Mouse (Mus musculus): ENCODE measurements around the gene Zc2hc1c. TPM values are rescaled to one million over a fixed set of nuclear protein-coding genes. Genes with fewer than 3 reads are reported as not detected.
"Not testable (repeated sequence)": the region's sequence is repeated elsewhere in the genome, so short reads cannot be mapped to it uniquely, and the experiment has no call there.

Gene Zc2hc1c
- polyA plus RNA-seq (2017; shearing (Covaris generic)) = under 1 TPM; 0.21 to 0.27 TPM

GRCm38 (mm10) chr12:85288486-85289156 is at the start of gene Zc2hc1c:
Gene Zc2hc1c (plus strand): TSS chr12:85288591.
- ATAC-seq = peak; percentile 92

DNA sequence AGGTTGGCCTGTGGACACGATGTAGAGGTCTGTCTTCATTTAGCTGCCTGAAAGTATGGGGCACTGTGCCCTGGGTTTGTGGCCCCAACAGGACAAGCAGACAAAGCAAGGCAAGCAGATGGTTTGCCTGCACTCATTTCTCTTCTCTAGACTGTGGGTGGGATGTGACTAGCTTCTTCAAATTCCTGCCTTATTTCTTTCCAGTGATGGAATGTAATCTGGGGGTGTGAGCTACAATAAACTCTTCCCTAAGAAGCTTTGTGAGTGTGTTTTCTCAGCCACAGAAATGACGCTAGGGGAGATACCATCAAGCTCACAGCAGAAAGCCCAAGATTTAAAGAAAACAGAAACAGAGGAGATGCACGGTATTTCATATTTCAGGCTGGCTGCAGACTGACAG is 36.3 kb upstream of the Zc2hc1c start:
- ATAC-seq = no peak

DNA sequence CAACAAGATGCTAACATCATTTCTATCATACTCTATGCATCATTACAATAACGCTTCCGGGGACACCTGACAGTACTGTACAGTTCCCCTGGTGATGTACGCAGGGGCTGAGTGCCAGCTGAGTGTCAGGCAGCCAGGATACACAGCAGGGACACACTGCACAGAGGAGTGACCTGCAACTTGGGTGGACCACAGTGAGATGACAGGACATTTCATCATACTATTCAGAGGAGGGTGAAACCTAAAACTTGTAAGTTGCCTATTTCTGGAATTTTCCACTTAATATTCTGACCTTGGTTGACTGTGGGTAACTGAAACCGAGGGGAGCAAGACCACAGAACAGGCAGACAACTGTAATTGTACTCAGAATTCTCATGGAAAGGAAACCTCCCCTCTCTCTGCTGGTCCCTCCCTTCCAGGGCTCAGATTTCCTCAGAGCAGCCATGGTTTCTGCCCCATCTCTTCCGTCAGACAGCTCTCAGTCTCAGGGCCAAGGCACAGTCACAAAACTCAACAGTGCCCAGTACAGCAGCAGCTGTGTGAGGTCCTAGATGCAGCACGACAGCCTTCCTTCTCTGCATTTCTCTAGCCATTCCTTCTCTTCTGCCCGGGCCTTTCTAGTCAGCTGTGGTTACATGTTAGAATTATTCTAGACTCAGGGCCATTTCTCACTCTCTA is 32.2 kb upstream of the Zc2hc1c start:
- no peak for ATAC-seq

DNA sequence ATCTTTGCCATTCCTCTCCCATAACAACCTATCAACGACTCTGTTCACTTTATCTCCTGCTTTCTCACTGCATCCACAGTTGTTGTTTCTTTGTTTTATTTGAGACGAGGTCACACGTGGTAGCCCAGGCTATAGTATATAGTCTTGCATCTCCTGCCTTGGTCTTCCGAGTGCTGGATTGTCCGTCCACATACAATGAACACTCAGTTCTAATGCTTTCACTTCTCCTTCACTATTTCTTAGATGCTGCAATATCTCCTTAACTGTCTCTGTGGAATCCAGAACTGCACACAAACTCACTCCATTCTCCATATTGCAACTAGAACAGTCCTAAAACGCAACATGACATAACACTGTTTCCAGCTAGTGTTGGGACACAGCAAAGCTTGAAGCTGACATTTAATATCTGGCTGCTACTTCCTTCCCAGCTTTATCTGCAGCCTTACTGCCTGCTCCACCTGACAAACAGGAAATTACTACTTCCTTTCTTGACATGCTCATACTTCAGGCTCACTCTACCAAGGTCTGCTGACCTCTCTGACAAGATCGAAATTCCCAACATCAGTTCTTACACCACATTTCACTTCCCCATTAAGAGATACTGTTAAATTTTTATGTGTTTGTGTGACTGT is 31.3 kb upstream of the Zc2hc1c start:
- ATAC-seq = peak; percentile 87

- ATAC-seq = no peak
These were observed 25.9 kb upstream of the Zc2hc1c start for GRCm38 (mm10) chr12:85262489-85262888.

DNA sequence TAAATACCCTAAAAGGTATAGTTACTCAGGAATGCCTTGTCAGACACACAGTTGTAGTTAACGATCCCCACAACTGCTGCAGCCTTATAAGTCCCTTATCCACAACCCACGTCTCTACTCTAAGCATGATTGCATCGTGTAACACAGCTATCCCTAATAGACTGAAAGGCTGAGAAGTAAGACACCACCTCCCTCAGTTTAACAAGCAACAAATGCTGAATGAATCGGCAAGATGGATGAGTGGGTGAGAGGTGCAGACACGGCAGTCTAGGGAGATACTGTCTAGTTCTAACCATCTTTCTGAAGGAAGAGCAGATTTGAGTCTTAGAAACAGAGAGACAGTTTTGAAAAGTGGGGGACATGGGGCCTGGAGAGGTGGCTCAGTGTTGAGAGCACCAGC is 25.2 kb upstream of the Zc2hc1c start:
- no peak for ATAC-seq

GRCm38 (mm10) chr12:85264531-85264930 is 23.9 kb upstream of the Zc2hc1c start:
- ATAC-seq = no peak

DNA sequence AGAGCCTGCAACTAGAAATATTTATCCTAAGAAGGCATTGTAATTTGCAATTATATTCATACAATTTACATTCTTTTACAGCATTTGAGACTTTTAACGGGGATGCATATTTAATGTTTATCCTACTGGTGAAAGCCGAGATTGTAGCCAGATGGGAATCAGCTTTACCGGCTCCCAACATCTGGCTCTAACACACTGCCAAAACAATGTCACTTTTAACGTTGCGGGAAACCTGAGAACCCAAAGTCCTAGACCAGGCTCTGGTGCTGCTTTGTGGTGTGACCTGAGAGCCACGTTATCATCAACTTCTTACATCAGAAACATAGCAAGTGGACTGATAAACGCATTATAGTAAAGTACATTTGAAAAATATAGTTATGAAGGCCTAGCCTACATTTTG is 23.5 kb upstream of the Zc2hc1c start:
- no peak for ATAC-seq

GRCm38 (mm10) chr12:85266248-85266647 is 22.1 kb upstream of the Zc2hc1c start:
- no peak for ATAC-seq

DNA sequence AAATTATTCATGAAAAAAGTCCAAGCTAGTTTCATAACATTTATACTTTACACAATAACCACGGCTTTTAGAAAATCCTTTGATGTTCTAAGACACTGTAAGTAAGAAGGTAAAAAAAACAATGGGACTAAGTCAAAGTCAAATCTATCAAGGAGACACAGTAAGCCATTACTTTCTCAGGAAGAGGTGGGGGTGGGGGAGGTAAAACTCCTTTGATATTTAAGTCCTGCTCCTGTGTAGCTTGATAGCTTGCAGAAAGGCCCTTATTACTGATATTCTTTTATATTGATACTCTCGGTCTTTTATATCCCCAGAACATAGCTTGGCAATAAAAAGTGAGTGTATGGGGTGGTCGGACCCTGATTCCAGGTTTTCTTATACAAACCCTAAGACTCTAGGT is 18.6 kb upstream of the Zc2hc1c start:
- ATAC-seq = no peak

DNA sequence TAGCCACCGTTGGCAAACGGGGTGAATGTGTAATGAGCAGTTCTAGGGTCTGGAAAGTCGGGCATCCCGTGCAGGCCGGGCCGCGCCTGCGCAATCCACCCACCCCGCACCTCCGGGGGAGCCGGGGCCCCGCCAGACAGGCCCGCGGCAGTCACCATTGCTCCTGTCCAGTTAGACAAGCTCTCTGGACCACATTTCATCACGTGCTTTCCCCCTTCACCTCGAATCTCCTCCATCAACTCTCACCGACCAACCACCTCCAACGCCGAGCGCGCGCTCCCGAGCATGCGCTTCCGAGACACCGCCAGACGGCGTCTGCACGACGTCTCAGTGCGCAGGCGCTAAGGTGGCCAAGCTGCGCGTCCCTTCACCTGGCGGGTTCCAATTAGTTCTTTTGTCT is 18.1 kb upstream of the Zc2hc1c start, which contains the start of gene Mlh3:
TSS of gene Mlh3 (minus strand) at position 281 of the 400 bp plus-strand sequence.
- ATAC-seq = peak; percentile 87

GRCm38 (mm10) chr12:85271132-85271842 is 17.1 kb upstream of the Zc2hc1c start:
- ATAC-seq = no peak

- ATAC-seq = no peak
These were observed 16.6 kb upstream of the Zc2hc1c start for GRCm38 (mm10) chr12:85271843-85272206.

- ATAC-seq = no peak
These were observed 14.9 kb upstream of the Zc2hc1c start for GRCm38 (mm10) chr12:85273508-85273907.

- no peak for ATAC-seq
These were observed 12.1 kb upstream of the Zc2hc1c start for GRCm38 (mm10) chr12:85276273-85276672.

DNA sequence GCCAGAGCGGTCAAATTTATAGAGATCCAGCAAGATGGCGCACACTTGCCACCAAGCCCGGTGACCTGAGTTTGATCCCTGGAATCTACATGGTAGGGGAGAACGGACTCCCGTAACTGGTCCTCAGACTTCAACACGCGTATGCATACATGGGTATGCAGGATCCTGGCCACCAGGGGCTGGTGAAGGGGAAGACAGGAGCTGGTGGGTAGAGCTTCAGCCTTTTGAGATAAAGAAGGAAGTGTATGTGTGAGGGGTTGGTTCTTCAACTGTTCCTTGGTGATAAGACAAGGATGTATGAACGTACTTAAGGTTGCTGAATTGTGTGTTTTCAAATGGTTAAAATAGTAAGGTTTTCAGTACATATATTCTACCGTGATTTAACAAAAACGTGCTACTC is 9.5 kb upstream of the Zc2hc1c start:
- no peak for ATAC-seq

GRCm38 (mm10) chr12:85279396-85280080 is 8.9 kb upstream of the Zc2hc1c start:
- no peak for ATAC-seq

DNA sequence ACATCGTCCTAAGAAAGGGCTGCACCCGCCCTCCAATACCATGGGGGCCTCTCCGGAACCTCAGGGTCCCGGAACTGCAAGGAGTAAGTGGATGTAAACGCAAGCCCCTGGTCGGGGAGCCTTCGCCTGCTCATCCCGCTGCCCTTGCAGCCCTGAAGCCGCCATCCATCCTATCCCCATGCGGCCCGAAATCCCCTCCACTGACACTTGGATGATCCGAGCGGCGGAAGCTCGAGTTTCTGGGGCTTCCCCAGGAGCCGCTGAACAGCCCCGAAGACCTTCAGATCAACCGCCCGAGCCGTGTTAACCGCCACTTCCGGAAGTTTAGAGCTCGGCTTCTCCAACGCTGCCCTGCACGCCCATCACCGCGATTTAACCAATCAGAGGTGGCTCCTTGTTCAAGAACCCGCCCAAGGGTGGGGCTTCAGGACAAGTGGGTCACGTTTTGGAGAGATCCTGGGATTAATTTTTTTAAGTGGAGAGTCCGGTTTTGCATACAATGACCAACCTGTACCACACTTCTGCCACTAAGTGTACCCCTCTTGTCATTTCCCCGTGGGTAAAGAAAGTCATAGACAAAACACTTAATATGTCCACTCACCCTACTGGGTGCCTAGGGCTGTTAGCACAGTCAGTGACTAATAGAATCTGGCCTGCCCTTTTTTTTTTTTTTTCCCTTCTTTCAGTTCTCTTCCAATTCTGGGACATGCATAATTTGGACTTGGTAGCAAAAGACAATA is 8.1 kb upstream of the Zc2hc1c start:
- peak; percentile 98 for ATAC-seq

GRCm38 (mm10) chr12:85280845-85281651 is 7.3 kb upstream of the Zc2hc1c start:
- ATAC-seq = no peak

GRCm38 (mm10) chr12:85281756-85282155 is 6.6 kb upstream of the Zc2hc1c start:
- ATAC-seq = not testable (repeated sequence)

GRCm38 (mm10) chr12:85284331-85284730 is 4.1 kb upstream of the Zc2hc1c start:
- no peak for ATAC-seq

Data from activated CD4-positive, CD25-positive, alpha-beta regulatory T cell, adult 4 months (primary cell).